Mouse (Mus musculus) inflammation-experienced regulatory T-cells, adult 6 months (primary cell): Measurements from ENCODE around the gene Gys1. TPM values are rescaled to one million over a fixed set of nuclear protein-coding genes. Genes with fewer than 3 reads are reported as not detected.
A peak's percentile ranks its signal among the peaks of the same experiment; 100 is the strongest.
"Not testable (repeated sequence)": the region's sequence is repeated elsewhere in the genome, so short reads cannot be mapped to it uniquely, and the experiment has no call there.

Source experiments
- ATAC-seq: one replicate; pipeline ENCODE4 v1.8.0; 2017
- polyA plus RNA-seq, 3 experiments: library from polyadenylated mRNA; unstranded; fragments of 100-300 nt; shearing (Covaris generic); gene quantifications; one replicate each; pipeline ENCODE4 v1.2.1; 2017

Gys1 gene
- polyA plus RNA-seq, 3 experiments from 2014 or later = 6.7 to 10.0 (median 9.7) TPM

- ATAC-seq = peak; percentile 54
These were observed 46.8 kb downstream of the Gys1 start, which contains the start of gene Tulp2 for GRCm38 (mm10) chr7:45481374-45481927. Gene Tulp2, plus strand, starts transcription at chr7:45481877.

GRCm38 (mm10) chr7:45482166-45482565 lies 47.5 kb downstream of the Gys1 start:
- ATAC-seq = no peak

GRCm38 (mm10) chr7:45484985-45485384 lies 50.3 kb downstream of the Gys1 start:
- not testable (repeated sequence) for ATAC-seq

DNA sequence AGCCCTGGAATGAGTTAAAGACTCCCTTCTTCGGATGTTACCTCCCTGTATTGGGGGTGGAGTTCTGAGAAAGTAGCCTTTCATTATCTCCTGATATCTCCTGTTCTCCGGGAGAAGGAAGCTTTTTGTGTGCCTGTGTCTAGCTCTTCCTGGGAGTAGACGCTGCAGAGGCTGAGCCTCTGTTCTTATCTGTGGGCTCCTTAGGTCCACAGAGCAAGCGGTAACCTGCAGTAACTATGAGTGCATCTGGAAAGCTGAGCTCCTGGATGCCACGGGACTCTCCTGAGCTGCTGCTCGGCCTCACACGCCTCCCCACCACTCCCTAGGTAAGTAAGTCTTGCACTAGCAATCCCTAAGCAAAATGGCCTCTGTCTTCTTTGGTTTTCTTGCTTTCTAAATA lies 51.5 kb downstream of the Gys1 start:
- ATAC-seq = no peak

GRCm38 (mm10) chr7:45486761-45487415 lies 52.2 kb downstream of the Gys1 start, which contains the start of gene Gm45808:
Gene Gm45808, minus strand, starts transcription at chr7:45486811.
- no peak for ATAC-seq

- no peak for ATAC-seq
These were observed 53.2 kb downstream of the Gys1 start for GRCm38 (mm10) chr7:45487861-45488292.

DNA sequence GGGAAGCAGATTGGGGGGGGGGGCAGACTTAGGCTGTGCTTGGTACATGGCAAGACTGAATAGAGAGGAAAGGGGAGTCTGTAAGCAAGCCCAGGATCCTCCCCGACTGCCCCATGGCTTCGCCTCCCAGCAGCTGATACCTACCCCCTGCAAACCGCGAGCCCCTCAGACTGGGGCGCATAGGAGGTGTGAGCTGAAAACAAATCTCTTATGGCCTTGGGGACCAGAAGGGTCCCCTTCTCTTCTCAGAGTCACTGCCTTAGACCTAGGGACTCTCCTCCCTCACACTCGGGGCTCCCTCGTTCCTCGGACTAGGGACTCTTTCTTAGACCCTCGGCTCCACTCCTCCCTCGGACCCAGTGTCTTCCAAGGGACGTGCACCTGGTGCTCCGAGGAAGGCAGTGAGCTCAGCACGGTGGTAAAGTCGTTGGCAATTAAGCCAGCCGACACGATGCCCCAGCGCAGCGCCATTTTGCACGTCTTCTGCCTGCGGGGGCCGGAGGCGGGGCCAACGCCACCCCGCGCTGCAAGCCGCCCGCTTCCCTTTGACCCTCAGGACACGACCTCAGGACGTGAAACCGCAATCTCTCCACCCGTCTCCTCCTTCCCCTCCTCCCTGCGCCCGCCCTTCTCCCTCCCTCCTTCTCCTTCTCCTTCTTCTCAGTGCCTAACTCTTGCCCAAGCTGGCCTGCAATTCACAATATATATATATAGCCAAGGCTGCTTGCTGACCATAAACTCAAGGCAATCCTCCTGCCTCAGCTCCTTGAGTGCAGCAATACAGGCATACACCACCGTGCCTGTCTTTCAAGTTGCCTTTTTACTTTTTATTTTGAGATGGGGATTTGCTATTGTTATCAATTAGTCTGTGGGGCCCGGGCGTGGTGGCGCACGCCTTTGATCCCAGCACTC lies 53.9 kb downstream of the Gys1 start, which contains the start of gene Dhdh:
Gene Dhdh (minus strand): TSS at position 513 of the 912 bp plus-strand sequence.
- ATAC-seq = peak; percentile 46

DNA sequence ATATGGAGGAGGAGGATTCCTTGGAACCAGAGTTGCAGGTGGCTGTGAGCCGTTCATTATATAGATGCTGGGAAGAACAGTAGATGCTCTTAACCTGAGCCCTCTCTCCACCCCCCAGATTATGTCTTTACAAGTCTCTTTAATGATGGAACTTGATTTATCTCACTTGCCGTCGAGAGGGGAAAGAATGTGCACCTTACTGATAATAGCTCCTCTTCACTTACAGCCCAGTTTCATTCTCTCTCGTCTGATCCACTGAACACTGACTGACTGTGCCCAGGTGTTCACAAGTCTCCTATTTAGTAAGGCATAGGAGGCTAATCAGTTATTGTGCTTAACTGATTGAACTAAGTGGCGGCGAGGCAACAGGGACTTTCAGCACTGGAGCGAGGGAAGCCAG lies 54.9 kb downstream of the Gys1 start:
- ATAC-seq = no peak

DNA sequence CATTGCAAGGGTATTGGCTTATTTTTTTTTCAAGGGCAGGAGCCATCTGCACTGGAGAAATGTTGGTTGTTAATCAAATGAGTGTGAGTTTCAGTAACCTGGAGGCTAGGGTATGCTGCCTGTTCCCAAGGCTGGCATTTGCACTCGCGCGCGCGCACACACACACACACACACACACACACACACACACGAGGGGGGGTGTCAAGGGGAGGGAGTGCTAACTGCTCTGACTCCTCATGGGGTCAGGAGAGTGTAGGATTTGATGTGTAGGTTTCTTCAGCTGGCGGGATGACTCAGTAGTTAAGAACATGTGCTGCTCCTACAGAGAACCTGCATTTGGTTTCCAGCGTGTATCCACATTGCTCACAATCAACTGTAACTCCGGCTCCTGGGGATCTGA lies 56.2 kb downstream of the Gys1 start:
- ATAC-seq = no peak

DNA sequence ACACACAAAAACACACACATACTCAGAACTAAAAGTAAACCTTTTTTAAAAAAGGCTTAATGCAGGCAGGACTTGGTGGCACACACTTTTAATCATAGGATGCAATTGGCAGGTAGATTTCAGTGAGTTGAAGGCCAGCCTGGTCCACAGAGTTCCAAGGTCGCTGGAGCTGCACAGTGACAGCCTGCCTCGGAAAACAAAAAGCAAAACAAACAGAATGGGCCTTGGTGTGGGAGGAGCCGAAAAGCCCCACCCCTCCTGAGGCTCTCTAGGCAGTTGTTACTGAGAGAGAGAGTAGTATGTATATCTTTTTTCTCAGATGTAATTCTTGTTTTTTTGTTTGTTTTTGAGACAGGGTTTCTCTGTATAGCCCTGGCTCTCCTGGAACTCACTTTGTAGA lies 56.6 kb downstream of the Gys1 start:
- no peak for ATAC-seq

DNA sequence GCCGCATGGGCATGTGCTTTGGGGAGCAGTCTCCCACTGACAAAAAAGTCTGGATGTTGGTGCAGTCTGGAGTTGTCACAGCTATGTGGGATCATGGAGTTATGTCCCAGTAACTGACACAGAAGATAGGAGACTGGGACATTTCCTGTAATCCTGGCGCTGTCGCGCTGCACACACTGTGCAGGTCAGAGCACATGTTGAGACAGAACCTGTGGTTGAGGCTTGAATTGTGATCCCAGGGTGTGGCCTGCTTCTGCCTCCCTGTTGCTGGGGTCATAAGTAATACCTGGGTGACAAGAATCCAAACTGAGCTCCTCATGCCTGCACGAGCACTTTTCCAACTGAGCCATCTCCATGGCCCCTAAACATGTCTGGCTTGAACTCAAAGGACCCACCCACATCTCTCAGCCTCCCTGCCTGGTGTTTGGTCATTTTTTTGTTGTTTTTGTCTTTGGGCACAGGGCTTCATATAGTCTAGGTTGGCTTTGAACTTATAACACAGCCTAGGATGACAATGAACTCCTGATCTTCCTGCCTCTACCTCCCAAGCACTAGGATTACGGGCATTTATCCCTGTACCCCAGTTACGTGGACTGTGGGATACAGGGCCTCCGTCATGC lies 57.7 kb downstream of the Gys1 start:
- ATAC-seq = no peak

DNA sequence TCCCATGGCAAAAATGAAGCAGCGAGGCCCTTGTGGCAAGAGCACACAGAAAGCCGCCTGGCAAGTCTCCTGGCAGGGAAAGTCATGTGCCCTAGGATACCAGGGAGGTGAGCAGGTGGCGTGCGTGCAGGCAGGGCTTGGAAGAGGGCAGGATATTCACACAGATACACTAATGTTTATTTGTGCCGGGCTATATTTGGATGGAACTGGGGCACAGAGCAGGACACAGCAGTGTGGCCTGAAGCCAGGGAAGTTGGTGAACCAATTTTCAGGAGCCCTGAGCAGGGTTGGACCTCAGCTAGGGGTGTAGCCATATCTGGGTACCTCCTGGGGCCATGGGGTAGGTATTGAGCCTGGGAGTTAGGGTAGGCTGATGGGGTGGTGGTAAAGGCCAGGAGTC lies 58.3 kb downstream of the Gys1 start:
- ATAC-seq = no peak

DNA sequence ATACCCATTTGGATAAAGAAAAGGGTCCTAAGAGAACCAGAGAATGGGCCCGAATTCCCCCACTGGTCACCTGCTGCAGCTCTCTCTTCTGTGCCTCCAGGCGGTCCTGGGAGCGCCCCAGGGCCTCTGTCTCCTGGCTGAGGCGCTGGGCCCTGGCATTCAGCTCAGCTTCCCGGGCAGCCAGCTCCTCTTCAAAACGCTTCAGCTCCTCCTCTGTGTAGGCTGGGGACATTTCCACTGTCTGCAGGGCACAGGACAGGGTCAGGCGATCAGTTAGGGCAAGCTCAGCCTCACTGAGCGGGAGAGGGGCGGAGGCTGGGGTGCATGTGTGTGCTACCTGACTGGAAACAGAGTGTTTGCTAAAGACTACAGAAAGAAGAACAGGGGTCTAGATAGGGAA lies 59.9 kb downstream of the Gys1 start:
- ATAC-seq = no peak

GRCm38 (mm10) chr7:45498427-45498826 lies 63.8 kb downstream of the Gys1 start:
- no peak for ATAC-seq

Other genes starting within 250 kb of the Gys1 start
- gene Ccdc155, start 230.0 kb upstream of the Gys1 start, polyA plus RNA-seq = under 1 TPM in 1 of 3 experiments, not detected in 2; 0.24 TPM
- gene Dkkl1, start 222.7 kb upstream of the Gys1 start, polyA plus RNA-seq = 10 to 100 TPM; 17.5 to 50.4 (median 28.3) TPM
- gene Tead2, start 219.1 kb upstream of the Gys1 start, polyA plus RNA-seq = 1 to 10 TPM; 2.0 to 4.2 (median 3.2) TPM
- gene Cd37, start 195.7 kb upstream of the Gys1 start, polyA plus RNA-seq = 100 to 1,000 TPM; 390 to 554 (median 476) TPM
- not detected for gene Slc6a16, start 193.8 kb upstream of the Gys1 start, polyA plus RNA-seq
- gene Slc6a21, start 157.3 kb upstream of the Gys1 start, polyA plus RNA-seq = under 1 TPM in 1 of 3 experiments, not detected in 2; 0.50 TPM
- 10 to 100 TPM; 17.2 to 21.7 (median 19.3) TPM for gene Trpm4, start 101.1 kb upstream of the Gys1 start, polyA plus RNA-seq
- gene Hrc, start 99.6 kb upstream of the Gys1 start, polyA plus RNA-seq = not detected
- under 1 TPM in 2 of 3 experiments, not detected in 1; 0.19 to 0.60 TPM for gene Ppfia3, start 67.8 kb upstream of the Gys1 start, polyA plus RNA-seq
- gene Lin7b, start 64.3 kb upstream of the Gys1 start, polyA plus RNA-seq = not detected
- 100 to 1,000 TPM in 1 of 3 experiments, 10 to 100 TPM in 2; 72.4 to 131 (median 77.7) TPM for gene Snrnp70, start 39.1 kb upstream of the Gys1 start, polyA plus RNA-seq
- not detected for gene Kcna7, start 29.2 kb upstream of the Gys1 start, polyA plus RNA-seq
- gene Ntf5, start 21.1 kb upstream of the Gys1 start, polyA plus RNA-seq = under 1 TPM in 2 of 3 experiments, not detected in 1; 0.31 to 0.34 TPM
- gene Lhb, start 14.0 kb upstream of the Gys1 start, polyA plus RNA-seq = not detected
- gene Ruvbl2, start 3.3 kb downstream of the Gys1 start, polyA plus RNA-seq = 10 to 100 TPM; 36.7 to 48.4 (median 43.8) TPM
- gene Ftl1, start 25.0 kb downstream of the Gys1 start, polyA plus RNA-seq = 1,000 to 10,000 TPM; 1,271 to 2,003 (median 1,772) TPM
- 100 to 1,000 TPM; 138 to 175 (median 143) TPM for gene Bax, start 32.1 kb downstream of the Gys1 start, polyA plus RNA-seq
- gene Tulp2, start 47.0 kb downstream of the Gys1 start, polyA plus RNA-seq = 1 to 10 TPM in 1 of 3 experiments, under 1 TPM in 2; 0.23 to 1.8 (median 0.29) TPM
- not detected for gene Gm45808, start 52.0 kb downstream of the Gys1 start, polyA plus RNA-seq
- 1 to 10 TPM; 1.0 to 1.1 (median 1.1) TPM for gene Dhdh, start 54.0 kb downstream of the Gys1 start, polyA plus RNA-seq
- gene Nucb1, start 75.6 kb downstream of the Gys1 start, polyA plus RNA-seq = 100 to 1,000 TPM; 119 to 153 (median 121) TPM
- 10 to 100 TPM; 30.4 to 76.6 (median 56.4) TPM for gene Ppp1r15a, start 91.4 kb downstream of the Gys1 start, polyA plus RNA-seq
- gene Plekha4, start 91.5 kb downstream of the Gys1 start, polyA plus RNA-seq = under 1 TPM; 0.36 to 0.78 (median 0.53) TPM
- gene Hsd17b14, start 120.0 kb downstream of the Gys1 start, polyA plus RNA-seq = under 1 TPM; 0.82 to 0.95 (median 0.91) TPM
- gene Bcat2, start 135.3 kb downstream of the Gys1 start, polyA plus RNA-seq = 10 to 100 TPM; 33.2 to 54.7 (median 51.4) TPM
- gene Fgf21, start 180.6 kb downstream of the Gys1 start, polyA plus RNA-seq = not detected
- not detected for gene Fut1, start 182.4 kb downstream of the Gys1 start, polyA plus RNA-seq
- gene Izumo1, start 187.0 kb downstream of the Gys1 start, polyA plus RNA-seq = not detected
- gene Rasip1, start 192.6 kb downstream of the Gys1 start, polyA plus RNA-seq = under 1 TPM in 1 of 3 experiments, not detected in 2; 0.17 TPM
- not detected for gene Mamstr, start 205.1 kb downstream of the Gys1 start, polyA plus RNA-seq
- not detected for gene Fut2, start 231.6 kb downstream of the Gys1 start, polyA plus RNA-seq
- not detected for gene Ntn5, start 249.2 kb downstream of the Gys1 start, polyA plus RNA-seq